Comparison of ENCODE assay signal across 17 mouse cellular contexts in genomic region chr5:35314629-35315028, GRCm38 (mm10). TPM values are rescaled to one million over a fixed set of nuclear protein-coding genes. Genes with fewer than 3 reads are reported as not detected.
DNase-seq lines count a peak whose midpoint lies in the region; ATAC-seq lines count a peak whose summit lies in the region.
"Had no signal": no experiment of that assay in that cellular context is flagged by ENCODE, and none has a peak within 500 bp of the region (broad histone marks: within the 10 kb centered on the region; RNA-seq: fewer than 3 reads in every experiment).

No protein-coding gene starts in this region.

- WGBS in midbrain, embryonic 13.5 days = 61% methylated on average over 3 of the region's 3 CpGs
- WGBS in midbrain, embryonic 14.5 days = 61% methylated on average over 3 of the region's 3 CpGs
- 18% methylated on average over 3 of the region's 3 CpGs for WGBS in kidney, embryonic 14.5 days
- 51% methylated on average over 3 of the region's 3 CpGs for WGBS in neural tube, embryonic 15.5 days

- peak; percentile 41 for DNase-seq in cerebellum, adult 9-11 months
- DNase-seq in cerebellum, adult 8-10 months = no peak
- no peak for DNase-seq in midbrain, embryonic 14.5 days
- DNase-seq in right cerebral cortex, postnatal 4 days = no peak
- no peak for DNase-seq in heart, postnatal 36 days
- DNase-seq: cerebellum, adult 11-12 months; heart, adult 2 months; heart, postnatal 14 days; thymus, postnatal 25 days had no signal

- H3K9ac ChIP-seq in midbrain, embryonic 13.5 days (replicated peaks) = no peak overlapping the region
- no peak overlapping the region for H3K9ac ChIP-seq in midbrain, embryonic 14.5 days (replicated peaks; ENCODE audit: low read length)
- H3K9ac ChIP-seq in kidney, embryonic 14.5 days (ENCODE audit: low read depth, low read length) = no peak overlapping the region
- no peak overlapping the region for H3K9ac ChIP-seq in neural tube, embryonic 15.5 days (replicated peaks)
- H3K9ac ChIP-seq: limb, embryonic 15.5 days had no signal

- peaks cover 20% of the 10 kb centered on the region for H3K4me1 ChIP-seq in midbrain, embryonic 13.5 days (replicated peaks)
- H3K4me1 ChIP-seq in midbrain, embryonic 14.5 days (ENCODE audit: control insufficient read depth, insufficient read depth, low read length) = peaks cover 19% of the 10 kb centered on the region
- peaks cover 21% of the 10 kb centered on the region for H3K4me1 ChIP-seq in kidney, embryonic 14.5 days (ENCODE audit: control insufficient read depth, insufficient read depth, low read length)
- peaks cover 20% of the 10 kb centered on the region for H3K4me1 ChIP-seq in neural tube, embryonic 15.5 days

- ATAC-seq in midbrain, embryonic 13.5 days = 0 out of 2 replicates have a peak, but pooled peaks have one; percentile 35
- no peak for ATAC-seq in midbrain, embryonic 14.5 days (ENCODE audit: low FRiP score, low TSS enrichment)
- ATAC-seq in kidney, embryonic 14.5 days (ENCODE audit: low FRiP score, low TSS enrichment) = no peak
- 0 out of 2 replicates have a peak, but pooled peaks have one; percentile 2 for ATAC-seq in neural tube, embryonic 15.5 days (ENCODE audit: low FRiP score)
- ATAC-seq: lung, postnatal 0 days had no signal

- H3K4me2 ChIP-seq in midbrain, embryonic 13.5 days (replicated peaks) = no peak overlapping the region
- no peak overlapping the region for H3K4me2 ChIP-seq in midbrain, embryonic 14.5 days (ENCODE audit: low read length)
- H3K4me2 ChIP-seq in kidney, embryonic 14.5 days (replicated peaks; ENCODE audit: low read depth, low read length) = no peak overlapping the region
- no peak overlapping the region for H3K4me2 ChIP-seq in neural tube, embryonic 15.5 days

- intact Hi-C loops in heart, postnatal 36 days (cut with DNase I) = no loop called here

- H3K27ac ChIP-seq in midbrain, embryonic 13.5 days = no peak overlapping the region
- H3K27ac ChIP-seq in midbrain, embryonic 14.5 days (replicated peaks; ENCODE audit: low read depth, low read length) = no peak overlapping the region
- peak overlapping the region; percentile 74 for H3K27ac ChIP-seq in kidney, embryonic 14.5 days (ENCODE audit: low read depth, low read length)
- 0 out of 2 replicates have a peak overlapping the region, but pooled peaks have one; percentile 60 for H3K27ac ChIP-seq in neural tube, embryonic 15.5 days (replicated peaks)
- H3K27ac ChIP-seq: embryonic facial prominence, embryonic 10.5 days; heart, adult 2 months; limb, embryonic 15.5 days had no signal

- H3K36me3 ChIP-seq in midbrain, embryonic 13.5 days = no peaks in the 10 kb centered on the region
- no peaks in the 10 kb centered on the region for H3K36me3 ChIP-seq in midbrain, embryonic 14.5 days (ENCODE audit: control insufficient read depth, insufficient read depth, low read length)
- H3K36me3 ChIP-seq in kidney, embryonic 14.5 days (ENCODE audit: control insufficient read depth, insufficient read depth, low read length) = no peaks in the 10 kb centered on the region
- no peaks in the 10 kb centered on the region for H3K36me3 ChIP-seq in neural tube, embryonic 15.5 days
- H3K36me3 ChIP-seq: embryonic facial prominence, embryonic 10.5 days; limb, embryonic 15.5 days had no signal

- no peak overlapping the region for H3K4me3 ChIP-seq in midbrain, embryonic 13.5 days (replicated peaks)
- no peak overlapping the region for H3K4me3 ChIP-seq in midbrain, embryonic 14.5 days (replicated peaks; ENCODE audit: low read depth, low read length)
- H3K4me3 ChIP-seq in kidney, embryonic 14.5 days (ENCODE audit: low read length) = no peak overlapping the region
- no peak overlapping the region for H3K4me3 ChIP-seq in neural tube, embryonic 15.5 days (replicated peaks)
- H3K4me3 ChIP-seq: heart, adult 2 months had no signal

- peaks cover 24% of the 10 kb centered on the region for H3K27me3 ChIP-seq in midbrain, embryonic 13.5 days
- no peaks in the 10 kb centered on the region for H3K27me3 ChIP-seq in midbrain, embryonic 14.5 days (ENCODE audit: control insufficient read depth, insufficient read depth, low read length)
- H3K27me3 ChIP-seq in kidney, embryonic 14.5 days (ENCODE audit: control insufficient read depth, insufficient read depth, low read length) = peaks cover 9% of the 10 kb centered on the region
- peaks cover 10% of the 10 kb centered on the region; the same call in 1 of the 2 replicates for H3K27me3 ChIP-seq in neural tube, embryonic 15.5 days (replicated peaks)

- H3K9me3 ChIP-seq in midbrain, embryonic 13.5 days = no peaks in the 10 kb centered on the region
- no peaks in the 10 kb centered on the region for H3K9me3 ChIP-seq in midbrain, embryonic 14.5 days (ENCODE audit: control insufficient read depth, low read length)
- no peaks in the 10 kb centered on the region for H3K9me3 ChIP-seq in kidney, embryonic 14.5 days (ENCODE audit: control insufficient read depth, low read length)
- H3K9me3 ChIP-seq in neural tube, embryonic 15.5 days (replicated peaks) = no peaks in the 10 kb centered on the region
- H3K9me3 ChIP-seq: embryonic facial prominence, embryonic 10.5 days; limb, embryonic 15.5 days; megakaryocyte, embryonic 14.5 days had no signal

RNA-seq across cellular contexts. Expression of gene Adra2c, which starts 36.5 kb away (rescaled TPM):
- polyA plus RNA-seq in midbrain, embryonic 13.5 days (2015; fragmentation: Nextera tagmentation; extraction: Ambion mirVana) = 0.05 and 0.07 TPM in 2 replicates
- 0.46 and 0.50 TPM in 2 replicates for polyA plus RNA-seq in midbrain, embryonic 14.5 days (2014; fragmentation: Nextera tagmentation; extraction: Ambion mirVana)
- polyA plus RNA-seq in kidney, embryonic 14.5 days (2014; fragmentation: Nextera tagmentation; extraction: Ambion mirVana) = 0.47 and 0.58 TPM in 2 replicates
- 0.68 and 1.0 TPM in 2 replicates for polyA plus RNA-seq in neural tube, embryonic 15.5 days (2015; fragmentation: Nextera tagmentation; extraction: Ambion mirVana)
- total RNA-seq in heart, postnatal 36 days (2021) = under 1 TPM; 0.33 to 0.43 TPM
- polyA plus RNA-seq: embryonic facial prominence, embryonic 10.5 days; limb, embryonic 15.5 days; lung, postnatal 0 days; stomach, embryonic 16.5 days had no signal

Comparison
In these comparisons a context has a peak if more than half of its experiments do, and no peak if none do; other contexts are left out.
1. ATAC-seq: peak in midbrain, embryonic 13.5 days (single experiment) and neural tube, embryonic 15.5 days (single experiment); none in midbrain, embryonic 14.5 days (single experiment) and kidney, embryonic 14.5 days (single experiment).
2. H3K27ac ChIP-seq: peak in kidney, embryonic 14.5 days (single experiment) and neural tube, embryonic 15.5 days (single experiment); none in midbrain, embryonic 13.5 days (single experiment) and midbrain, embryonic 14.5 days (single experiment).